Mouse (Mus musculus) gastrocnemius, postnatal 4 days (tissue): ENCODE measurements around the gene Gjc1. TPM values are rescaled to one million over a fixed set of nuclear protein-coding genes. Genes with fewer than 3 reads are reported as not detected.

Experiments
- total RNA-seq, 2 experiments: library from RNA; stranded (reverse); gene quantifications; 2 replicates each; pipeline ENCODE4 v1.2.3; 2021

Gene Gjc1
- total RNA-seq, 2 experiments from 2014 or later, result 39.4 to 41.0 TPM

Other genes with a start within 250 kb of the Gjc1 start
- 1 to 10 TPM; 2.1 to 2.8 TPM for gene Gm11627, start 240.2 kb downstream of the Gjc1 start, total RNA-seq
- 10 to 100 TPM; 23.0 to 24.4 TPM for gene Fzd2, start 215.3 kb downstream of the Gjc1 start, total RNA-seq
- under 1 TPM; 0.10 to 0.18 TPM for gene Meioc, start 156.0 kb downstream of the Gjc1 start, total RNA-seq
- 10 to 100 TPM; 75.7 to 84.0 TPM for gene Ccdc43, start 121.9 kb downstream of the Gjc1 start, total RNA-seq
- gene Adam11, start 58.3 kb downstream of the Gjc1 start, total RNA-seq, result 1 to 10 TPM; 2.5 to 2.6 TPM
- gene Higd1b, start 16.1 kb upstream of the Gjc1 start, total RNA-seq, result 1 to 10 TPM; 3.3 to 4.9 TPM
- gene Eftud2, start 61.3 kb upstream of the Gjc1 start, total RNA-seq, result 10 to 100 TPM; 66.4 to 69.7 TPM
- not detected for gene Ccdc103, start 61.5 kb upstream of the Gjc1 start, total RNA-seq
- not detected for gene Fam187a, start 65.5 kb upstream of the Gjc1 start, total RNA-seq
- under 1 TPM in 1 of 2 experiments, not detected in 1; 0.26 TPM for gene Gfap, start 81.2 kb upstream of the Gjc1 start, total RNA-seq
- 10 to 100 TPM in 1 of 2 experiments, 1 to 10 TPM in 1; 9.5 to 10.5 TPM for gene Kif18b, start 105.4 kb upstream of the Gjc1 start, total RNA-seq
- gene C1ql1, start 127.0 kb upstream of the Gjc1 start, total RNA-seq, result 1 to 10 TPM; 1.3 to 1.5 TPM
- gene Nmt1, start 208.5 kb upstream of the Gjc1 start, total RNA-seq, result 10 to 100 TPM; 55.9 to 59.3 TPM
- gene Dcakd, start 208.6 kb upstream of the Gjc1 start, total RNA-seq, result 10 to 100 TPM; 69.0 to 73.1 TPM